Mouse (Mus musculus) urinary bladder, adult 2 months (tissue): ENCODE data around the gene Rictor. TPM values are rescaled to one million over a fixed set of nuclear protein-coding genes. Genes with fewer than 3 reads are reported as not detected.
"Not testable (repeated sequence)": the region's sequence is repeated elsewhere in the genome, so short reads cannot be mapped to it uniquely, and the experiment has no call there.

Source experiments
- DNase-seq: peaks from one replicate; pipeline ENCODE4 v3.0.0; 2022; ENCODE audit warnings: low spot score
- polyA plus RNA-seq: library from polyadenylated mRNA; depleted of rRNA; stranded (reverse); fragments of >200 nt; gene quantifications from 2 replicates; pipeline ENCODE4 v1.2.3, GENCODE M21; 2012; rRNA removed

Gene Rictor
- polyA plus RNA-seq, 1 experiment, result 11.5 TPM

GRCm38 (mm10) chr15:6733076-6733475, 24.9 kb downstream of the Rictor start:
- no peak for DNase-seq

- no peak for DNase-seq
Observed at GRCm38 (mm10) chr15:6739180-6739579, 31.0 kb downstream of the Rictor start.

GRCm38 (mm10) chr15:6742337-6743025, 34.3 kb downstream of the Rictor start:
- DNase-seq, result no peak

GRCm38 (mm10) chr15:6743723-6744122, 35.5 kb downstream of the Rictor start:
- no peak for DNase-seq

- not testable (repeated sequence) for DNase-seq
Observed at GRCm38 (mm10) chr15:6746301-6746983, 38.3 kb downstream of the Rictor start.

GRCm38 (mm10) chr15:6747001-6747400, 38.8 kb downstream of the Rictor start:
- DNase-seq, result no peak

- DNase-seq, result no peak
Observed at GRCm38 (mm10) chr15:6754400-6754799, 46.2 kb downstream of the Rictor start.

- no peak for DNase-seq
Observed at GRCm38 (mm10) chr15:6772265-6772664, 64.1 kb downstream of the Rictor start.

- DNase-seq, result no peak
Observed at GRCm38 (mm10) chr15:6786212-6786611, 78.0 kb downstream of the Rictor start.

- no peak for DNase-seq
Observed at GRCm38 (mm10) chr15:6787236-6787635, 79.1 kb downstream of the Rictor start.

GRCm38 (mm10) chr15:6790011-6790410, 81.8 kb downstream of the Rictor start:
- DNase-seq, result no peak

GRCm38 (mm10) chr15:6791648-6792047, 83.5 kb downstream of the Rictor start:
- no peak for DNase-seq

GRCm38 (mm10) chr15:6792846-6793245, 84.7 kb downstream of the Rictor start:
- no peak for DNase-seq

- not testable (repeated sequence) for DNase-seq
Observed at GRCm38 (mm10) chr15:6801212-6801611, 93.0 kb downstream of the Rictor start.

GRCm38 (mm10) chr15:6815807-6816206, 107.6 kb downstream of the Rictor start:
- DNase-seq, result no peak

GRCm38 (mm10) chr15:6840199-6840598, 132.0 kb downstream of the Rictor start:
- no peak for DNase-seq

- DNase-seq, result no peak
Observed at GRCm38 (mm10) chr15:6849851-6850250, 141.7 kb downstream of the Rictor start.

Other genes with a start within 250 kb of the Rictor start
- gene Fyb, start 185.5 kb upstream of the Rictor start, polyA plus RNA-seq, result 9.9 and 12.1 TPM in 2 replicates
- gene Osmr, start 166.6 kb downstream of the Rictor start, polyA plus RNA-seq, result 29.6 and 29.8 TPM in 2 replicates